Mouse (Mus musculus): Measurements from ENCODE around the gene Gm45717. TPM values are rescaled to one million over a fixed set of nuclear protein-coding genes. Genes with fewer than 3 reads are reported as not detected.
A peak's percentile ranks its signal among the peaks of the same experiment; 100 is the strongest.

Gm45717 gene
- total RNA-seq (2014; rRNA removed; ENCODE audit: low replicate concordance) (not detected in 2 replicates), polyA plus RNA-seq (2015; fragmentation: Nextera tagmentation; extraction: Ambion mirVana) (0.36 TPM in 1 of 2 replicates, not detected in the other)

DNA sequence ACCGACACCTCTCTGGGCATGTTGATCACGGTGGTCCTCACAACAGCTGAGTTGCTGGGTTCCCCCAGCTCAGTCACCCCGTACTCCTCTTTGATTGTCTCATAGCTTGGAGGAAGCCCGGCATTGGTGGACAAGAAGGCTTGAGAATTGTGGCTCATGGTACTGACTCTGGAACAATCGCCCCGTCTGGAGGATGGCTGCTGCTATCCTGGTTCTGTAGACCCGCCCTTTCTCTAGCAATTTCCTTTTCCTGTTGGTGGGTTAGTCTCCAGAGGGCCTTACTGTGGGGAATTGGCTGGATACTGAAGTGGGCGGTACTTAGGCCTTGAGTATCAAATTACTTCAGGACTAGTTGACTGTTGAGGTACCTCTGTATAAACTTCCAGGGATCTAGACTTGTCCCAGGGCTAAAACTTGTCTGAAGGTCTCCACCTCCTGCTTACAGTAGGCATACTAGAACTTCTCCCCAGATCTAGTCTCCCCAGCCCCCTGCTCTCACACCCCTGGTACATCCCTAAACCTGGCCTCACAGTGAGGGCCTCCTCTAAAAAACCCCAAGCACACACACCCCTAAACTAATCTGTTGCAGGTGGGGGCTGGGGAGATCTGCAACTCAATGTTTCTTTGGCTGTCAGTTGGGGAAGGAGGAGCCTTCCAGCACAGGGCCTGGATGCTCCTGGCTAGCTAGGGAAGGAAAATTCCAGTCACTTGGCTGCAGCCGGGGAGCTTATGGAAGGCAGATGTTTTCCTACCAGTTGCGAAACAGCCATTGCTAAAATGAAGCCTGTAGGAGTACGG, at the start of gene Gm45717, which contains the start of gene Ifitm2:
Gene Gm45717 (minus strand): TSS at position 180 of the 798 bp plus-strand sequence.
Gene Ifitm2 (minus strand): TSS at position 230 of the 798 bp plus-strand sequence.
- WGBS: 7% methylated on average over 11 of the region's 11 CpGs
- Histone ChIP-seq H3K27me3 (ENCODE audit: control insufficient read depth, insufficient read depth, low read length) (no peaks in the 10 kb centered on the region), H3K9me3 (replicated peaks; ENCODE audit: control insufficient read depth, low read length) (no peaks in the 10 kb centered on the region), H3K27ac (ENCODE audit: low read depth) (peak within 1 kb of the TSS; percentile 91), H3K4me2 (ENCODE audit: low read depth, low read length) (peak within 1 kb of the TSS; percentile 74), H3K36me3 (replicated peaks; ENCODE audit: control insufficient read depth, insufficient read depth, low read length) (no peaks in the 10 kb centered on the region), H3K4me1 (ENCODE audit: control insufficient read depth, insufficient read depth) (peaks cover 18% of the 10 kb centered on the region), H3K4me3 (ENCODE audit: low read depth, low read length) (peak within 1 kb of the TSS; percentile 59), H3K9ac (replicated peaks; ENCODE audit: low read depth, low read length) (peak within 1 kb of the TSS; percentile 67)
- TF ChIP-seq CTCF (IDR thresholded peaks at IDR 0.05; ENCODE audit: low read depth): no peak
- TF ChIP-seq EP300 (IDR thresholded peaks at IDR 0.05; ENCODE audit: low read depth): no peak
- DNase-seq (ENCODE audit: low spot score) (peak; percentile 95), ATAC-seq (ENCODE audit: insufficient read depth, low read depth) (peak; percentile 91)

DNA sequence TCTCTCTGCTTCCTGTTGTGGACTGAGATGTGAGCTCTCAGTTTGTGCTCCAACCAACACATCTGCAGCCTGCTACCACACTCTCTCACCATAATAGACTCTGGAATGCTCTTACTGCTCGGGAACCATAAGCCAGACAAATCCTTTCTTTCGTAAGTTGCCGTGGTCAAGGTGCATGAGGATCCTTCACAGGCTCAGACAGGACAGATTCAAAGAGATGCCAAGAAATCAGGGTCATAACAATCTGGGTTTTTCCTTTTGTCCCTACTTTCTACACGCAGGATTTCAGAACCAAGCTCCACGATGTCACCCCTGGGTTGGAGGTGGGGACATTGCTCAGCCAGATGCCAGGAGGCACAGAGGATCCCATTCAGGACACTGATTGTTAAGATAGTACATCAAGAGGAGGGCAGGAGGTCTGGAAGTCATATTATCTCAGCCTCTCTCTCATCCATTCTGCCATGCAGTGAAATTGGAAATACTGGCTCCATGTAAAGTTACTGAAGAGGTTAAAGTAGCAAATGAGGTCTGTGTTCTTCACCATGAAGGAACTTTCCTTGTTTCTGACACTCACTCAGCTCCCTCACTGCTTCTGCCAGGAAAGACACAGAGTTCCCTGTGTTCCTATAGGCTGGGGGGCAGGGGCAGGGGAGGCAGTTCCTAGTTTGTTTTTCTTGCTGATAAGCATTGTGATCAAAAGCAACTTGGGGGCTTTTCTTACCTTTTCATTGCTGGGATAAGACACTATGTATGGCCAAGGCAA, 47.7 kb upstream of the Gm45717 start:
- Histone ChIP-seq H3K9ac (replicated peaks; ENCODE audit: low read depth, low read length) (no peak overlapping the region), H3K4me1 (ENCODE audit: control insufficient read depth, insufficient read depth) (0 out of 2 replicates have a peak, but pooled peaks cover under 1% of the 10 kb centered on the region), H3K36me3 (replicated peaks; ENCODE audit: control insufficient read depth, insufficient read depth, low read length) (no peaks in the 10 kb centered on the region), H3K27me3 (ENCODE audit: control insufficient read depth, insufficient read depth, low read length) (no peaks in the 10 kb centered on the region), H3K4me2 (ENCODE audit: low read depth, low read length) (no peak overlapping the region), H3K27ac (ENCODE audit: low read depth) (no peak overlapping the region), H3K4me3 (ENCODE audit: low read depth, low read length) (no peak overlapping the region), H3K9me3 (replicated peaks; ENCODE audit: control insufficient read depth, low read length) (no peaks in the 10 kb centered on the region)
- no peak for ATAC-seq (ENCODE audit: insufficient read depth, low read depth)
- 52% methylated on average over 5 of the region's 5 CpGs for WGBS
- DNase-seq (ENCODE audit: low spot score): no peak
- TF ChIP-seq EP300 (IDR thresholded peaks at IDR 0.05; ENCODE audit: low read depth): no peak
- TF ChIP-seq CTCF (IDR thresholded peaks at IDR 0.05; ENCODE audit: low read depth): no peak

DNA sequence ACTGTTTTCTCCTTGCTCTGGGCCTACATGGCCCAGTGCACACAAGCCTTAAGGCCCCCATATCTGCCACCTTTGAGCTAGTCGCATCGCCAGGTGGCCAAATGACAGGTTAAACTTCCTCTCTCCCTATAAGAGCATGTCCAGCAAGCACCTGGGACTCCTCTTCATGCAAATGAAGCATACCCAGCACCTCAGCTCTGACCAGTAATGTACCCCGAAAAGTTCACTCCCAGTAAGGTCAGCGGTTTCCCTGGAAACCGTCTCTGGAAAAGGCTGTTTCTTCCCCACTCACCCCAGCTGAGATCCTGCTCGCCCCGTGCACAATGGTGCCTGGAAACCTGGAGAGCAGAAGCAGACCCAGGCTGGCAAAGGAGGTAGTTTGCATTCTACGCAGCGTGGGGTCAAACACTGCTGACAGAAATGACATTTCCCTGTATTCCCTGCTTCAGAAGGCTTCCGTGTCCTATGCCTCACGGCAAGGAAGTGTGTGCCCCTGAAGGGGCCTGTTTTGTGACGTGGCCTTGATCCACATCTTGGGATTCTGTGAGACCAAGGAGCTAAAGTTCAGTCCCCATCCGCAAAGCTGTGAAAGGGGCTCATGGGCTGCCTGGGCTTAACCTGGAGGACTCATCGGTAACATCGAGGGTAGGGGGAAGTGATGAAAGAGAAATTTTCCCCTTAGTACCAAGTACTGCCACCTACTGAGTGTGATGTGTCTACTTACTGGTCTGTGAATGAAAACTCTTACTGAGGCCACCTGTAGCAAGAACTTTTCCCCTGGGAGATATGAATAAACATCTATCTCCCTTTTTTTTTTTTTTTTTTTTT, 45.4 kb upstream of the Gm45717 start:
- no peak overlapping the region for H3K9ac ChIP-seq (replicated peaks; ENCODE audit: low read depth, low read length)
- H3K4me1 ChIP-seq (ENCODE audit: control insufficient read depth, insufficient read depth): no peaks in the 10 kb centered on the region
- TF ChIP-seq EP300 (IDR thresholded peaks at IDR 0.05; ENCODE audit: low read depth) (no peak), CTCF (IDR thresholded peaks at IDR 0.05; ENCODE audit: low read depth) (no peak)
- no peak overlapping the region for H3K27ac ChIP-seq (ENCODE audit: low read depth)
- H3K4me2 ChIP-seq (ENCODE audit: low read depth, low read length): no peak overlapping the region
- no peak overlapping the region for H3K4me3 ChIP-seq (ENCODE audit: low read depth, low read length)
- no peaks in the 10 kb centered on the region for H3K36me3 ChIP-seq (replicated peaks; ENCODE audit: control insufficient read depth, insufficient read depth, low read length)
- 68% methylated on average over 15 of the region's 15 CpGs for WGBS
- H3K27me3 ChIP-seq (ENCODE audit: control insufficient read depth, insufficient read depth, low read length): no peaks in the 10 kb centered on the region
- DNase-seq (ENCODE audit: low spot score) (no peak), ATAC-seq (ENCODE audit: insufficient read depth, low read depth) (no peak)
- H3K9me3 ChIP-seq (replicated peaks; ENCODE audit: control insufficient read depth, low read length): no peaks in the 10 kb centered on the region

DNA sequence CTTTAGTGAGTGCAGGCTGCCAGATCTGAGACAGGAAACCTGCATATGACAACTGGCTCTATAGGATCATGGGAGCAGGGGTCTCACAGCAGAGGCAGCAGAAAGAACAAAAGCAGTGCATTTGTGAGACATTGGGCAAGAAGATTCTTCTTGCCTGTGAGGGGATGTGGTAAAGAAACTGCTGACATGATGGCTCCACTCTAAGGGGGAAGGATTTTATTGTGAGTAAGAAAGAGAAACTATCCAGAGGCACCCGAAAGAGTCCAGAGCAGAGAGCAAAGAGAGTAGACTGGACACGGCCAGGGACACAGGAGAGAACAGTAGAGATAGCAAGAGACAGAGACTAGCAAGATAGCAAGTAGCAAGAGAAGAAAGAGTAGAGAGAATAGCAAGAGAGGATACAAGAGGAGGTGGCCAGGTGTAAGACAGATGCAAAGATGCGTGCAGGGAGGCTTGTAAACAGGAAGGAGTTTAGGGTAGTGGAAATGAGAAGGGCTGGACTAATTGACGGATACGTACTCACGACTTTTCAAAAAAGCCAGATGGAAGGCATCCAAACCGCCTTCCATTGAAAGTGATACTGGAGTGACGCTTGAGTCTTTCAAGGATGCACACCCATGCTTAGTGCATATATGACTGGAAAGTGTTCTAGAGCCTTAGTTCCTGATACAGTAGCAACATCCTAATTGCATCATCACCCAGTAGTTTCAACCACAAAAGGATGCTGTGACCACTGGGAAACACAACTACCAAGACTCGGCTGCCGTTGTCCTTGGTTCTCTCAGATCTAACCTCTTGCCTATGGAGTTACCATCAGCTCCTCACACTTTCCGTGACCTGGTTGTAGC, 43.3 kb upstream of the Gm45717 start:
- Histone ChIP-seq H3K9me3 (replicated peaks; ENCODE audit: control insufficient read depth, low read length) (no peaks in the 10 kb centered on the region), H3K27me3 (ENCODE audit: control insufficient read depth, insufficient read depth, low read length) (no peaks in the 10 kb centered on the region), H3K36me3 (replicated peaks; ENCODE audit: control insufficient read depth, insufficient read depth, low read length) (no peaks in the 10 kb centered on the region), H3K4me1 (ENCODE audit: control insufficient read depth, insufficient read depth) (no peaks in the 10 kb centered on the region), H3K27ac (ENCODE audit: low read depth) (no peak overlapping the region), H3K4me2 (ENCODE audit: low read depth, low read length) (no peak overlapping the region), H3K9ac (replicated peaks; ENCODE audit: low read depth, low read length) (no peak overlapping the region), H3K4me3 (ENCODE audit: low read depth, low read length) (no peak overlapping the region)
- no peak for TF ChIP-seq EP300 (IDR thresholded peaks at IDR 0.05; ENCODE audit: low read depth)
- no peak for TF ChIP-seq CTCF (IDR thresholded peaks at IDR 0.05; ENCODE audit: low read depth)
- ATAC-seq (ENCODE audit: insufficient read depth, low read depth) (no peak), DNase-seq (ENCODE audit: low spot score) (no peak)
- WGBS: 76% methylated on average over 11 of the region's 11 CpGs
